Mouse (Mus musculus) heart, adult 2 months (tissue): ENCODE results near the gene Stard3nl.

Experiments
- CTCF ChIP-seq: fragments of 200-600 bp; IDR thresholded peaks from 2 replicates; pipeline ENCODE4 v1.8.1; 2022; ENCODE audit warnings: antibody characterized with exemption, mild to moderate bottlenecking, moderate library complexity
- POLR2A ChIP-seq: fragments of 200-500 bp; IDR thresholded peaks from 2 replicates; pipeline ENCODE4 v1.6.1; 2011; ENCODE audit warnings: mild to moderate bottlenecking, low read depth, low read length, control low read depth; ENCODE audit not compliant: insufficient read depth

DNA sequence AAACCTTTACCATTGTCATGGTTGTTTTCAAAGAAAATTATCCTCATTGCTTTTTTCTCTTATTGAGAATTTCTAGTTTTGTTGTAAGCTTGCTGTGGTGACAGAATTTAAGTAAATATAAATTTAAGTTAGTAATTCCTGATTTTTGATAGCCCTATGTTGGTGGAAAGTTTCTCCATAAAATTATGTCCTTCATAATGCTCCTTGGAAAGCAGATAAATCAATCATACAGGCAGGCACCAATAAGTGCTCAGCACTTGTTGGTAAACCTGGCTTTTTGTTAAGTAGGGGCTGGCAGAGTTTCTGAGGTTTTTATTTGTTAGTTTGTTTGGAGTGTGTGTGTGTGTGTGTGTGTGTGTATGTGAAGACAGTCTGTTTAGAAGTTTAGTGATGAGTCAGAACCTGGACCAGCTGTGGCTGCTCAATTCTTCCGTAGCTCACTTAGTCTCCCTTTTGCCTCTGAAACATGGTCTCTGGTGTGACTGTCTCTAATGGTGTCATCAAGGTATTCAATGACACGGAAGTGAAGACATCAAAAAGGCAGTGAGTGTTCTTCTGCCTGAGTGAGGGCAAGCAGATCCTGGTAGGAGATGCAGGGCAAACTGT lies 16.8 kb upstream of the Stard3nl start:
- no peak for TF ChIP-seq POLR2A
- no peak for TF ChIP-seq CTCF
